Mouse (Mus musculus) macrophage (primary cell): ENCODE data around the gene Aurkb. TPM values are rescaled to one million over a fixed set of nuclear protein-coding genes. Genes with fewer than 3 reads are reported as not detected.
A peak's percentile ranks its signal among the peaks of the same experiment; 100 is the strongest.
"Not testable (repeated sequence)": the region's sequence is repeated elsewhere in the genome, so short reads cannot be mapped to it uniquely, and the experiment has no call there.

Experiments used
- H3K27ac ChIP-seq: fragments of 350-480 bp; formaldehyde crosslinking; 2 replicates; pipeline ENCODE4 v1.9.0; 2021
- H3K36me3 ChIP-seq: fragments of 350-480 bp; formaldehyde crosslinking; 2 replicates; pipeline ENCODE4 v1.9.0; 2021; ENCODE audit errors: inconsistent target
- H3K4me3 ChIP-seq: fragments of 350-480 bp; formaldehyde crosslinking; 2 replicates; pipeline ENCODE4 v1.9.0; 2021; ENCODE audit errors: inconsistent target
- H3K79me2 ChIP-seq: fragments of 350-480 bp; formaldehyde crosslinking; 2 replicates; pipeline ENCODE4 v1.9.0; 2021; ENCODE audit errors: inconsistent target
- WGBS: methylation state at CpG from one replicate; pipeline ENCODE4 v1.1.7; 2026; ENCODE audit warnings: inconsistent platforms; ENCODE audit not compliant: missing documents; 5-methylcytosine and 5-hydroxymethylcytosine counted together
- polyA plus RNA-seq: library from polyadenylated mRNA; stranded (reverse); fragments of 250-400 nt; gene quantifications from 3 replicates; pipeline ENCODE4 v1.2.4, GENCODE M21; 2018; ENCODE audit warnings: inconsistent platforms

Gene Aurkb
- polyA plus RNA-seq, 1 experiment from 2014 or later: 4.2 TPM

GRCm38 (mm10) chr11:69089616-69090290, 44.3 kb downstream of the Aurkb start:
- H3K4me3 ChIP-seq: peak overlapping the region; percentile 74
- WGBS: 91% methylated on average over 12 of the region's 12 CpGs
- H3K79me2 ChIP-seq: peaks cover 29% of the 10 kb centered on the region
- H3K36me3 ChIP-seq: peaks cover 5% of the 10 kb centered on the region; the same call in 1 of the 2 replicates
- no peak overlapping the region for H3K27ac ChIP-seq

DNA sequence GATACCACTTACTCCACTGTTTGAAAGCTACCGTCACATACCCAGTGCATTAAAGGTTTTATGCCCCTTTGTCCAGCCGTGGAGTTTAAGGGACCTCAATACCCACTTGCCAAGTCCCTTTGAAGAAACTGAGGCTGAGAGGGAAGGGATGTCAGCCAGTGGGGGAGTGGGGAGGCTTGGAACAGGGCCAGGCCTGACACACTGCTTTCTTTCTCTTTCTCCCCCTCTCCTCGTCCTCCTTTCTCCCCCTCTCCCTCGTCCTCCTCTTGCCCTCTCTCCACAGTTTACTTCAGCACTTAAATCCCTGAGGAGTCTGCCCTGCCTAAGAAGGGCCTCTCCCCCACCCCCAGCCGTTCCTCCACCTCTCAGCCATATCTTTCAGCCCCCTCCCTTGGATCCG, 44.9 kb downstream of the Aurkb start:
- WGBS: 91% methylated on average over 6 of the region's 6 CpGs

DNA sequence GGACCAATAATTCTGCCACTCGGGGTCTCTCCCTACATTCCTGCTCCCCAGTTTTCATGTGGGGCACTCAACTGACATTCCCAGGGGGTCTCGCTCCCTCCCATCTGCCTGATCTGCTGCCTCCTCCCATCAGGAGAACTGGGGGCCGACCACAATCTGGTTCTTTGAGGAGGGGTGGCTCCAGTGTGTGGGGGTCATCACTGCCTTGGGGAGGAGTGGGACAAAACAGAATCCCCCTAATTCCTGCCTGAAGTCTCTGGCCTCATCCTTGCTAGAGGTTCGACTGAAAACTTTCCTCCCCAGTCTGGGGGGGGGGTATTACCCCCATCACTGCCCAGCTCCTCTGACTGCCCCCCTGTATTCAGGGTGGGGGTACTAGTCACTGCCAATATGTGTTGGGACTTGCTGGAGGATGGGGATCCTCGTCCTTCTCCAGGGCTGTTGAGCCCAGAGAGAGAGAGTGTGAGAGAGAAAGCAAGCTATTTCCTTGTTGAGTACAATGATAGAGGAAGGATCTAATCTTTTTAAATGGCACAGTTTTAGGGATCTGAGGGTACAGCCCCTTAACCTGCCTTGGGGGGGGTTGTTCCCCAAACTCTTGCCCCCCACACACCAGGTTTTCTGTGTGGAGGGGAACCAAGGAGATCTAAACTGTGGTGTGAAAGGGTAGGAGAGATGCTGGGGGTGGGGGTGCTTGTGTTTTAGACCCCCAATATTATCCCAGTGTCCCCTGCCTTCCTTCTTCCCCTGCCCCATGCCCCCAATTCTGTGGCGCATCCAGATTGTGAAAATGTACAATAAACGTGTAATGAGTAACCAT, 46.3 kb downstream of the Aurkb start:
- no peak overlapping the region for H3K27ac ChIP-seq
- peaks cover 5% of the 10 kb centered on the region; the same call in 1 of the 2 replicates for H3K36me3 ChIP-seq
- H3K79me2 ChIP-seq: peaks cover 29% of the 10 kb centered on the region
- 77% methylated on average over 7 of the region's 7 CpGs for WGBS
- H3K4me3 ChIP-seq: no peak overlapping the region

More for the DNA sequence above, 44.9 kb downstream of the Aurkb start:
- peaks cover 5% of the 10 kb centered on the region; the same call in 1 of the 2 replicates for H3K36me3 ChIP-seq
- H3K79me2 ChIP-seq: peaks cover 29% of the 10 kb centered on the region
- no peak overlapping the region for H3K4me3 ChIP-seq
- H3K27ac ChIP-seq: no peak overlapping the region

DNA sequence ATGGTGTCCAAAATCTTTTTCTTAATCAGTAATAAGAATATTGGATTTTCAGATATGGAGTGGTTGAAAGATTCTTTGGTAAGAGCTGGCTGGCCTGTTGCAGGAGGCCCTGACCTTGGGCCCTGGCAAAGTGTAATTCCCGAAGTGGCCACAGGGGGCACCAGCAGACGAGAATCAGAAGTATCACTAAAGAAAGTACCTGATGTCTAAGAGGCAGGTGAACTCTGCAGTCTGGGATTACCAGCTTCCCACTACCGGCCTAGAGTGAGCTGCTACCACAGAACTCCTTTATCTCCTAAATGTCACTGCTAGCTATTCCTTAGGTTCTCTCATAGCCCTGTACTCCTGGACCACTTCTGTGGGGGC, 46.9 kb downstream of the Aurkb start:
- Histone ChIP-seq H3K27ac (no peak overlapping the region), H3K79me2 (peaks cover 29% of the 10 kb centered on the region), H3K4me3 (no peak overlapping the region), H3K36me3 (peaks cover 5% of the 10 kb centered on the region; the same call in 1 of the 2 replicates)
- 0% methylated on average over 3 of the region's 3 CpGs for WGBS

DNA sequence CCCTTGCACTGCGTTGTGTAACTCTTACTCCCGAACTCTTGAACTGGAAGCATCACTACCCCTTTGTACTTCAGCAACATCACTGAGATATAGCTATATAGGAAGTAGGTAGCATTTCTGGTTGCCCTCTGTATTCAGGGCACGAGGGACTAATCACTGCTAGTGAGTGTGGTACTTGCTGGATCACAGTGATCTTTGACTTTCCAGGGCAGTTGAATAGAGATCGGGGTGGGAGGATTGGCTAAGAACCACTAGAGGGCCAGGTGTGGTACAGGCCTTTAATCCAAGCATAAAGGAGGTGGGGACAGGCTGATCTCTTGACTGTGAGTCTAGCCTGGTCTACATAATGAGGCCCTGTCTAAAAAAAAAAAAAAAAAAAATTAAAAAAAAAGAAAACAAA, 47.4 kb downstream of the Aurkb start:
- no peak overlapping the region for H3K27ac ChIP-seq
- WGBS: 82% methylated on average over 4 of the region's 4 CpGs
- H3K79me2 ChIP-seq: peaks cover 29% of the 10 kb centered on the region
- H3K4me3 ChIP-seq: no peak overlapping the region
- H3K36me3 ChIP-seq: peaks cover 5% of the 10 kb centered on the region; the same call in 1 of the 2 replicates

DNA sequence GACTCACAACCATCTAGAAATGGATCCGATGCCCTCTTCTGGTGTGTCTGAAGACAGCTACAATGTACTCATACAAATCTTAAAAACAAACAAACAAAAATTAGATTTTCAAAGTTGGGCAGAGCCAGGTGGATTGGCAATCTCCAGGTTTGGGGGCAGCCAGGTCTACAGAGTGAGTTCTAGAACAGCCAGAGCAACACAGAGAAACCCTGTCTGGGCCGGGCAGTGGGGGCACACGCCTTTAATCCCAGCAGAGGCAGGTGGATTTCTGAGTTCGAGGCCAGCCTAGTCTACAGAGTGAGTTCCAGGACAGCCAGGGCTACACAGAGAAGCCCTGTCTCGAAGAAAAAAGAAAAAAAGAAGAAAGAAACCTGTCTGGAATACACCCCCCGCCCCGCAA, 48.4 kb downstream of the Aurkb start:
- Histone ChIP-seq H3K79me2 (peaks cover 26% of the 10 kb centered on the region), H3K27ac (peak overlapping the region; percentile 66)
- 84% methylated on average over 5 of the region's 7 CpGs for WGBS
- not testable (repeated sequence) for H3K4me3 ChIP-seq, H3K36me3 ChIP-seq

DNA sequence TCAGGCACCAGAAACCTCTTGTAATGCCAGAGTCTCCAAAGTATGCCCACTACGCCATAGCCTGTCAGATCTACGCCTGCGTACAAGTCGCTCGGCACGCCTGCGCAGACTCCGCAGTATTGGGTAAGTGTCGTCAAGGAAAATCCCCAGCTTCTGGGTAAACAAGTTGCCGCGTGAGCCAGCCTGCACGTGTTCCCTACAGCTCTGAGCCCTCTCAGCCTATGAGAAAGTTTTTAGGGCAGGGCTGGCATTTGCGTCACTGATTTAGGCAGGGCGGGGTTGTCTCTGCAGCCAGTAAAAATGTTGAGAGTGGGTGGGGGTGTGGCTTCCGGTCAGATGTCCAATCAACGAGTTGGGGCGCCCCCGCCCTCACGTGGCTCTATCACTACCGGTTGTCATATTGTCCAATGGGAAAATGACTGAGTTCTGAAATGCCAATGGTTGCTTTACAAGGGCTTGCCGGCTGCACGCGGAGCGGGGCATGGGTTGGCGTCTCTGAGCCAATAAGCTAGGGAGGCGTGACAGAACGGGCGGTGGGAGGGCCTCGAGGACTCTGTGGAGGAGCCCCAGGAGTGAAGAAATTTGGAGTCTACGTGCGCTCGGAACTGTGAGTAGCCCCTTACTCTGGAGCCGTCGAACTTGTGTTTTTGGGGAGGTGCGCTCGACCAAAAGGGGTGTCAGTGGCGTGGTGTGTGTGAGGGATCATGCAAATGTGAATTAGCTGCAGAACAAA, 49.4 kb downstream of the Aurkb start, which contains the start of gene Per1:
Gene Per1, plus strand, starts transcription at position 521 of the 733 bp plus-strand sequence.
- under 1% methylated on average over 36 of the region's 37 CpGs for WGBS
- peaks cover 16% of the 10 kb centered on the region for H3K79me2 ChIP-seq
- peak within 1 kb of the TSS; percentile 46 for H3K4me3 ChIP-seq
- H3K36me3 ChIP-seq: peaks cover 5% of the 10 kb centered on the region; the same call in 1 of the 2 replicates
- H3K27ac ChIP-seq: peak within 1 kb of the TSS; percentile 68

GRCm38 (mm10) chr11:69095511-69096231, 50.2 kb downstream of the Aurkb start:
- 2% methylated on average over 27 of the region's 27 CpGs for WGBS
- Histone ChIP-seq H3K4me3 (peak overlapping the region; percentile 46), H3K79me2 (peaks cover 16% of the 10 kb centered on the region), H3K27ac (peak overlapping the region; percentile 68), H3K36me3 (peaks cover 5% of the 10 kb centered on the region; the same call in 1 of the 2 replicates)

- H3K27ac ChIP-seq: 0 out of 2 replicates have a peak overlapping the region, but pooled peaks have one; percentile 19
- H3K36me3 ChIP-seq: peaks cover 5% of the 10 kb centered on the region; the same call in 1 of the 2 replicates
- peak overlapping the region; percentile 46 for H3K4me3 ChIP-seq
- WGBS: 9% methylated on average over 9 of the region's 9 CpGs
- peaks cover 14% of the 10 kb centered on the region for H3K79me2 ChIP-seq
Measured at GRCm38 (mm10) chr11:69096360-69096986, 51.0 kb downstream of the Aurkb start.

- H3K27ac ChIP-seq: peak overlapping the region; percentile 61
- WGBS: 6% methylated on average over 29 of the region's 29 CpGs
- H3K36me3 ChIP-seq: peaks cover 12% of the 10 kb centered on the region; the same call in 1 of the 2 replicates
- no peak overlapping the region for H3K4me3 ChIP-seq
- peaks cover 14% of the 10 kb centered on the region for H3K79me2 ChIP-seq
Measured at GRCm38 (mm10) chr11:69096987-69097900, 51.8 kb downstream of the Aurkb start.

GRCm38 (mm10) chr11:69098039-69098761, 52.8 kb downstream of the Aurkb start:
- WGBS: 18% methylated on average over 8 of the region's 8 CpGs
- no peak overlapping the region for H3K4me3 ChIP-seq

DNA sequence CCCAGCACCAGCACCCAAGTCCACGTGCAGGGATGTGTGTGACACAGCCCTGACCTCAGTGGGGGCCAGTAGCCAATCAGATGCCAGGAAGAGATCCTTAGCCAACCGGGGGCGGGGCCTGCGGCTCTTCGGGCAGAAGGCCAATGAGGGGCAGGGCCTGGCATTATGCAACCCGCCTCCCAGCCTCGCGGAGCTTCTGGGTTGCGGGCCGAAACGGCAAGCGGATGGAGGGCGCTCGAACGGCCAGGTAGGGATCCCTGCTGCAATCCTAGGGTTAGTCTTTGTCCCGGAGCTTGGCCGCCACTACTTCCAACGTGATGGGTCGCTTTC, 53.3 kb downstream of the Aurkb start:
- Histone ChIP-seq H3K36me3 (peaks cover 27% of the 10 kb centered on the region), H3K79me2 (peaks cover 14% of the 10 kb centered on the region)
- 0% methylated on average over 19 of the region's 19 CpGs for WGBS

More at GRCm38 (mm10) chr11:69098039-69098761, 52.8 kb downstream of the Aurkb start:
- peak overlapping the region; percentile 61 for H3K27ac ChIP-seq
- H3K36me3 ChIP-seq: peaks cover 21% of the 10 kb centered on the region
- H3K79me2 ChIP-seq: peaks cover 14% of the 10 kb centered on the region

More for the DNA sequence above, 53.3 kb downstream of the Aurkb start:
- Histone ChIP-seq H3K4me3 (peak overlapping the region; percentile 54), H3K27ac (peak overlapping the region; percentile 92)
